Mouse (Mus musculus) testis, adult 2 months (tissue): ENCODE results near the gene Dgki. TPM values are rescaled to one million over a fixed set of nuclear protein-coding genes. Genes with fewer than 3 reads are reported as not detected.

Experiments
- H3K27ac ChIP-seq: fragments of 200-500 bp; 2 replicates; pipeline ENCODE4 v1.5.1; 2012; ENCODE audit warnings: low read depth, low read length; ENCODE audit not compliant: control insufficient read depth, insufficient read depth
- H3K27me3 ChIP-seq: fragments of 200-500 bp; 2 replicates; pipeline ENCODE4 v1.6.1; 2012; ENCODE audit warnings: mild to moderate bottlenecking, low read length, moderate library complexity; ENCODE audit not compliant: control insufficient read depth, insufficient read depth
- H3K36me3 ChIP-seq: fragments of 200-500 bp; 2 replicates; pipeline ENCODE4 v1.6.1; 2012; ENCODE audit warnings: mild to moderate bottlenecking, low read length; ENCODE audit not compliant: control insufficient read depth, insufficient read depth
- H3K4me1 ChIP-seq: fragments of 200-500 bp; 2 replicates; pipeline ENCODE4 v1.6.1; 2012; ENCODE audit warnings: low read length; ENCODE audit not compliant: control insufficient read depth, insufficient read depth
- H3K4me3 ChIP-seq: fragments of 200-500 bp; 2 replicates; pipeline ENCODE4 v1.5.1; 2012; ENCODE audit warnings: low read depth, mild to moderate bottlenecking, low read length, moderate library complexity, mixed read lengths; ENCODE audit not compliant: control insufficient read depth
- CTCF ChIP-seq: fragments of 200-500 bp; IDR thresholded peaks from 2 replicates; pipeline ENCODE4 v1.5.1; 2012; ENCODE audit warnings: low read depth, mild to moderate bottlenecking, inconsistent platforms, low read length, moderate library complexity; ENCODE audit not compliant: control insufficient read depth, insufficient read depth, insufficient replicate concordance
- POLR2A ChIP-seq: fragments of 200-500 bp; IDR thresholded peaks from 2 replicates; pipeline ENCODE4 v1.6.1; 2012; ENCODE audit warnings: low read depth, mild to moderate bottlenecking, inconsistent platforms, low read length, moderate library complexity; ENCODE audit not compliant: control insufficient read depth
- polyA plus RNA-seq: library from polyadenylated mRNA; depleted of rRNA; stranded (reverse); fragments of >200 nt; gene quantifications from 2 replicates; pipeline ENCODE4 v1.2.3, GENCODE M21; 2012

Dgki gene
- polyA plus RNA-seq, 1 experiment = 0.10 TPM

DNA sequence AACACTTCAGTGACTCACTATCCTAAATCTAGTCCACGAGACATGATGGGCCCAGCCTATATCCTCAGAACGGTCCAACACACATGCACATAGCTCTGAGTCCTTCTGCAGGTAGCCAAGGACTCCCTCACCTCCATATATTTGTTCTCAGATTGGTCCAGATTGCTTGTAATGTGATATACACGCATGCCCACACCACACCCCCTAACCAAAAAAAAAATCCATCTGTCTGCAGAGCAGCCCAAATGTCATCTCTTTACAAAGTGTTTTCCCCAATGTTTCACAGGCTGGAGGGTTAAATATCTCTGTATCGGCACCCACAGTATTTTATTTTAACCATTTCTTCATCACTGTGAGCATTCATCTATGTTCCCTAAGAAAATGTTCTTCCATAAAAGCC lies 58.5 kb downstream of the Dgki start:
- no peak overlapping the region for H3K27ac ChIP-seq
- H3K4me3 ChIP-seq = no peak overlapping the region
- no peaks in the 10 kb centered on the region for H3K4me1 ChIP-seq
- no peaks in the 10 kb centered on the region for H3K27me3 ChIP-seq
- no peaks in the 10 kb centered on the region for H3K36me3 ChIP-seq
- no peak for TF ChIP-seq POLR2A
- TF ChIP-seq CTCF = no peak

DNA sequence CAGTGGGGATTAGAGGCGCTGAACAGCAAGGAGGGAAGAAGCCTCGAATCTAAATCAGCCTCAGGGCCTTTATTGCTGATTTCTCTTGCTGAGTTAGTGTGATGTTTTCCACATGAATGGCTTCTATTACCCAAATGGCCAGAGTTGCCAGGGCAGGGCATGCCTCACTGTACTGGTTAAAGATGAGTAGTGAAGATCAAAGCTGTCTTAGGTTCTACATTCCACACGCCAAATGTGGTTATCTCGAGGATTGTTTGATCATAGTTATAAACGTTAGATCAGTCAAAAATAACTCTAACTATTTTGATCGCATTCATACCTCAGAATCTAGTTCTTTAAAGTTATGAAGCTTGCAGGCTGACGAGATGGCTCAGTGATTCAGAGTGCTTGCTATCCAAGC lies 59.8 kb downstream of the Dgki start:
- Histone ChIP-seq H3K4me3 (no peak overlapping the region), H3K36me3 (no peaks in the 10 kb centered on the region), H3K27me3 (no peaks in the 10 kb centered on the region), H3K4me1 (no peaks in the 10 kb centered on the region), H3K27ac (no peak overlapping the region)
- no peak for TF ChIP-seq POLR2A
- TF ChIP-seq CTCF = no peak

DNA sequence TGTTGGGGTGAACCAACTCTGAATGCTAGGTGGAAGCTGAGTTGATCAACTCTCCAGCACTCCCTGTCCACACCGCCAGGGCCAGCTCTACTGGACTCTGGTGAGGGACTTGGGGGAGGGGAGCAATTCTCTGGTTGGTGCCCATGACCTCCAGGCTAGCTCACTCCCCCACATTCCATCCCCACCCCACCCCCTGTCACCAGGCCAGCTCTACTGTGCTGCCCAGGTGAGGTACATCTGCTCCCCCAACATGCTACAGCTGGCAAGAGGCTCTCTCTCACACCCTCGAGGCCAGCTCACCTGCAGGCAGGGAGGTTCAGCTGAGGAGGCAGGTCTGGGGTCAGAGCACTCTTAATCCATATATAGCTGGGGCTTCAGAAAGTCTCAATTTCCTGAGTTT lies 63.1 kb downstream of the Dgki start:
- TF ChIP-seq POLR2A = no peak
- TF ChIP-seq CTCF = no peak
- no peaks in the 10 kb centered on the region for H3K36me3 ChIP-seq
- H3K27ac ChIP-seq = no peak overlapping the region
- no peaks in the 10 kb centered on the region for H3K27me3 ChIP-seq
- no peaks in the 10 kb centered on the region for H3K4me1 ChIP-seq
- H3K4me3 ChIP-seq = no peak overlapping the region

DNA sequence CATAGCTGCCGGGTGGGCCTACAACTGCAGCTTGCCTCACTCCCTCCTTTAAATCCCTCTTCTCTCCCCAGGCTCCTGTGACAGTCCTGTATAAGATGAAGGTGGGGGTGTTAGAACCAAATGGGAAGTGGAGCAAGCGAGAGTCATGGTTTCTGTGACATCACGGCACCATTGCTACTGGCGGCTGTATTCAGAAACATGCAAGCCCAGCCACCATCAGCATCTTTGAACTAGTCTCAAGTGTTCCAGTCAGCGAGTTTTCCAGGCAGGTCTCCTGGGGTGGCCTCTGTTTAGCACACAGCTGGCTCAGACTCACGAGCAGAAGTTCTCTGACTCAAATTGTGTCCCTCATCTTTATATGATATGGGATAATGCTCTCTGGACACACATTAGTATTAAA lies 68.8 kb downstream of the Dgki start:
- Histone ChIP-seq H3K27me3 (no peaks in the 10 kb centered on the region), H3K4me3 (no peak overlapping the region), H3K4me1 (no peaks in the 10 kb centered on the region), H3K36me3 (no peaks in the 10 kb centered on the region), H3K27ac (no peak overlapping the region)
- TF ChIP-seq CTCF = no peak
- no peak for TF ChIP-seq POLR2A

DNA sequence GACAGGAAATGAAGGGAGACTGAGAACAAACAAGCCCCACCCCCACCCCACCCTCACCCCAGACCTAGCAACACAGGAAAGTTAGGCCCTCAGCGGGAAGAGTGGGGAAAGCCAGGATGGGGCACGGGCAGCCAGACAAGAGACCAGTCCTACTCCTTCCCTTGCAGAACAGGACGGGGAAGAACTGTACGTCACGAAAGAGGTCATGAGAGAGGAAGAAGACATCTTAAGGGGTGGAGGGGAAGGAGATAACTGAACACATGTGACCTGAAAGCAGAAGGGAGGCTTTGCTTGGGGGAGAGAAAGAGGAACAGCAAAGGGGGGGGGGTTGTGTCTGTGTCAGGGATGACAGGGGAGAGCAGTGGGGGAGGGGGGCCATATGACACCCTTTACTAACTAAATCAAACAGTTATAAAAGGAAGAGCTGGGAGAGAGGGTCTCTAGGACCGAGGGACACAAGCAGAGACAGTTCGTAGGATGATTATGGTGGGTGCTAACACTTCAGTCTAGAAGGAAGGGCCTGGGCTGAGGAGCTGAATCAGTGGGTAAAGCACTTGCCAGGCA lies 77.0 kb downstream of the Dgki start:
- H3K27ac ChIP-seq = no peak overlapping the region
- H3K36me3 ChIP-seq = no peaks in the 10 kb centered on the region
- H3K4me3 ChIP-seq = no peak overlapping the region
- TF ChIP-seq CTCF (no peak), POLR2A (no peak)
- H3K4me1 ChIP-seq = no peaks in the 10 kb centered on the region
- H3K27me3 ChIP-seq = no peaks in the 10 kb centered on the region

DNA sequence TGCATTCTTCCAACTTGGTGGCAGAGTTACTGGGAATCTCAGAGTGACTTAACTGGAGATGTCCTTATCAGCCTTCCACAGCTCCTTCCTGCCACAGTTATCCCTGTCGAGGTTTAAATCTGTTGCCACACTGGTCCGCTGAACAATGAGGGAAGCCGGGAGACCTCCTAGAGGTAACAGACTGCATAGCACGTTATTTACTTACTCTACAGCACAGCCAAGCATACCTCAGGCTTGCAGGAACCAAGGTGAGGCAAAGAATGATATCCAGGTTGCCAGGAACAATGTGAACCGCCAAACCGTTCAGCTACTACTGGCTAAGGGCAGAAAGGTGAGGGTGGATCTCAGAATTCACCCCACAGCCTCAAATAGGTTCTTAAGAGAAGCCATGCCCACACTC lies 78.0 kb downstream of the Dgki start:
- Histone ChIP-seq H3K27ac (no peak overlapping the region), H3K4me3 (no peak overlapping the region), H3K27me3 (no peaks in the 10 kb centered on the region), H3K4me1 (no peaks in the 10 kb centered on the region), H3K36me3 (no peaks in the 10 kb centered on the region)
- TF ChIP-seq POLR2A (no peak), CTCF (no peak)

DNA sequence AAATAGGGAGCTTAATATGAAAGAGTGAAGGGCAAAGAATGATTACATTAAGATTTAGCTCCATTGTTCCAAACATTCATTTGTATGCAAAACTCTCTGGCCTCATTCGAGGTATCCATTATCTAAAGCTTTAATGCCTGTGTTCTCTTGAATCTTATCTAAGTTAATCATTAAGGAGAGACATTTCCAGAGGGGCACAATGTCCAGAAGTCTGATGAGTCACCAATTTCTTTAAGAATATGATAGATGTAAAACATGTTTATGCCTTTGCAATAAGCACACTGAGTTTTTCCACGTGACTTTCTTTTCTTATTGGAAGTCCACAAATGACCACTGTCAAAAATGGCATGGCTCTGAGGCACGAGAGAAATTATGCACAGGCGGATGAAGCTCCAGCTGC lies 80.9 kb downstream of the Dgki start:
- no peaks in the 10 kb centered on the region for H3K4me1 ChIP-seq
- H3K27ac ChIP-seq = no peak overlapping the region
- TF ChIP-seq CTCF (no peak), POLR2A (no peak)
- no peaks in the 10 kb centered on the region for H3K36me3 ChIP-seq
- no peaks in the 10 kb centered on the region for H3K27me3 ChIP-seq
- no peak overlapping the region for H3K4me3 ChIP-seq

DNA sequence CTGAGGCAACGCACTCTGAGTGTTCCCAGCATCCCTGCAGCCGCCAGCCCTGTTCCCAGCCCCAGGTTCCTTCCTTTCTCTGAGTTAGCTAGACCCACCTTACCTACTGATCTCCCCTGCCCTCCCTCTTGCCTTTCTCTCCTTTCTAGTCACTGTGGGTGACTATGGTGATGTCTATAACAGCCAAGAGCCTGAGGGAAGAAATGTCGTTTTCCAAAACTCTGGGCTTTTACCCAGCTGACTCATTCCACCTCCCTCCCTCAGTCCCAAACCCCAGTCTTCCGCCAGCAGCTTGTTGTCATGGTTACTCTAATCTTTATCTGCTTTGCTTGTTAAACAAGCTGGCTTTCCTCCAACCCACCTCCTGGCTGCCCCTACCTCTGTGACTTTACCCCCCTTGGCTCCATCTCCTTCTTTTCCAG lies 83.6 kb downstream of the Dgki start:
- Histone ChIP-seq H3K4me3 (no peak overlapping the region), H3K27ac (no peak overlapping the region), H3K27me3 (no peaks in the 10 kb centered on the region), H3K4me1 (no peaks in the 10 kb centered on the region), H3K36me3 (no peaks in the 10 kb centered on the region)
- TF ChIP-seq CTCF = no peak
- no peak for TF ChIP-seq POLR2A
